Mouse (Mus musculus) midbrain, postnatal 0 days (tissue): ENCODE results near the gene Rere. TPM values are rescaled to one million over a fixed set of nuclear protein-coding genes. Genes with fewer than 3 reads are reported as not detected.

Source experiments
- ATAC-seq: fragments of 200-750 bp; cut with Nextera tagmentation; 2 replicates; pipeline ENCODE4 v1.8.0; 2017; ENCODE audit warnings: moderate number of reproducible peaks, mild to moderate bottlenecking, moderate TSS enrichment, moderate library complexity; ENCODE audit not compliant: low FRiP score
- DNase-seq: peaks from one replicate; pipeline ENCODE4 v3.0.0-alpha.2; 2015; ENCODE audit warnings: low spot score
- H3K27ac ChIP-seq: fragments of 300-500 bp; sonication (generic); 2 replicates; pipeline ENCODE4 v1.5.1; 2014; ENCODE audit warnings: low read depth, mild to moderate bottlenecking, low read length, mixed read lengths
- H3K27me3 ChIP-seq: fragments of 300-500 bp; sonication (generic); 2 replicates; pipeline ENCODE4 v1.6.1; 2014; ENCODE audit warnings: low read length, control low read depth, mixed read lengths; ENCODE audit not compliant: insufficient read depth
- H3K36me3 ChIP-seq: fragments of 300-500 bp; sonication (generic); 2 replicates; pipeline ENCODE4 v1.6.1; 2014; ENCODE audit warnings: low read length, control low read depth, mixed read lengths; ENCODE audit not compliant: insufficient read depth
- H3K4me1 ChIP-seq: fragments of 300-500 bp; sonication (generic); 2 replicates; pipeline ENCODE4 v1.6.1; 2014; ENCODE audit warnings: mild to moderate bottlenecking, control low read depth, antibody characterized with exemption, low read length, mixed read lengths; ENCODE audit not compliant: insufficient read depth
- H3K4me2 ChIP-seq: fragments of 300-500 bp; sonication (generic); 2 replicates; pipeline ENCODE4 v1.6.1; 2014; ENCODE audit warnings: low read depth, mild to moderate bottlenecking, low read length, mixed read lengths; ENCODE audit not compliant: poor library complexity, severe bottlenecking
- H3K4me3 ChIP-seq: fragments of 300-500 bp; sonication (generic); 2 replicates; pipeline ENCODE4 v1.5.1; 2014; ENCODE audit warnings: low read depth, mild to moderate bottlenecking, low read length, moderate library complexity
- H3K9ac ChIP-seq: fragments of 300-500 bp; sonication (generic); replicated peaks from 2 replicates; pipeline ENCODE4 v1.6.1; 2014; ENCODE audit warnings: mild to moderate bottlenecking, low read length, moderate library complexity, mixed read lengths; ENCODE audit not compliant: poor library complexity, severe bottlenecking
- H3K9me3 ChIP-seq: fragments of 300-500 bp; sonication (generic); 2 replicates; pipeline ENCODE4 v1.6.1; 2016; ENCODE audit warnings: low read length, control low read depth
- CTCF ChIP-seq: IDR thresholded peaks from 2 replicates; pipeline ENCODE4 v1.5.1; 2016; ENCODE audit warnings: antibody characterized with exemption, mild to moderate bottlenecking
- WGBS: fragments of 180-500 bp; shearing (Covaris S2); extraction: QIAGEN DNeasy Blood & Tissue Kit; methylation state at CpG from one replicate; pipeline ENCODE4 v1.1.7; 2014; 5-methylcytosine and 5-hydroxymethylcytosine counted together
- polyA plus RNA-seq: library from polyadenylated mRNA; unstranded; fragments of >200 nt; fragmentation: Nextera tagmentation; extraction: Ambion mirVana; gene quantifications from 2 replicates; pipeline ENCODE4 v1.2.1, GENCODE M21; 2015
- total RNA-seq: library from RNA; depleted of rRNA; stranded (reverse); fragments of >200 nt; gene quantifications from 2 replicates; pipeline ENCODE4 v1.2.3, GENCODE M21; 2014

The Rere gene
- total and polyA plus RNA-seq, 2 experiments from 2014 or later, result 22.7 to 36.8 TPM

- 54% methylated on average over 2 of the region's 2 CpGs for WGBS
Observed at GRCm38 (mm10) chr4:150570793-150571192, 289.3 kb downstream of the Rere start.

GRCm38 (mm10) chr4:150572104-150572691 lies 290.8 kb downstream of the Rere start:
- no peak overlapping the region for H3K9ac ChIP-seq
- H3K4me2 ChIP-seq, result no peak overlapping the region
- no peaks in the 10 kb centered on the region for H3K9me3 ChIP-seq
- no peak overlapping the region for H3K4me3 ChIP-seq
- no peak for DNase-seq
- H3K27ac ChIP-seq, result no peak overlapping the region
- H3K27me3 ChIP-seq, result no peaks in the 10 kb centered on the region
- TF ChIP-seq CTCF, result no peak
- ATAC-seq, result no peak
- 80% methylated on average over 7 of the region's 7 CpGs for WGBS
- no peaks in the 10 kb centered on the region for H3K36me3 ChIP-seq
- H3K4me1 ChIP-seq, result peaks cover 14% of the 10 kb centered on the region; the same call in 1 of the 2 replicates

More at GRCm38 (mm10) chr4:150570793-150571192, 289.3 kb downstream of the Rere start:
- Histone ChIP-seq H3K4me2 (peak overlapping the region; percentile 92), H3K36me3 (no peaks in the 10 kb centered on the region), H3K9ac (peak overlapping the region; percentile 82; the same call in 1 of the 2 replicates), H3K27ac (no peak overlapping the region), H3K27me3 (no peaks in the 10 kb centered on the region), H3K4me3 (peak overlapping the region; percentile 70), H3K9me3 (no peaks in the 10 kb centered on the region), H3K4me1 (peaks cover 14% of the 10 kb centered on the region; the same call in 1 of the 2 replicates)
- no peak for TF ChIP-seq CTCF
- ATAC-seq (no peak), DNase-seq (no peak)

- Histone ChIP-seq H3K4me1 (peaks cover 14% of the 10 kb centered on the region; the same call in 1 of the 2 replicates), H3K36me3 (no peaks in the 10 kb centered on the region), H3K4me2 (no peak overlapping the region), H3K27me3 (no peaks in the 10 kb centered on the region), H3K4me3 (no peak overlapping the region), H3K27ac (no peak overlapping the region), H3K9ac (no peak overlapping the region), H3K9me3 (no peaks in the 10 kb centered on the region)
- ATAC-seq, result no peak
- 94% methylated on average over 4 of the region's 4 CpGs for WGBS
- no peak for DNase-seq
- TF ChIP-seq CTCF, result no peak
Observed at GRCm38 (mm10) chr4:150572938-150573337, 291.5 kb downstream of the Rere start.

DNA sequence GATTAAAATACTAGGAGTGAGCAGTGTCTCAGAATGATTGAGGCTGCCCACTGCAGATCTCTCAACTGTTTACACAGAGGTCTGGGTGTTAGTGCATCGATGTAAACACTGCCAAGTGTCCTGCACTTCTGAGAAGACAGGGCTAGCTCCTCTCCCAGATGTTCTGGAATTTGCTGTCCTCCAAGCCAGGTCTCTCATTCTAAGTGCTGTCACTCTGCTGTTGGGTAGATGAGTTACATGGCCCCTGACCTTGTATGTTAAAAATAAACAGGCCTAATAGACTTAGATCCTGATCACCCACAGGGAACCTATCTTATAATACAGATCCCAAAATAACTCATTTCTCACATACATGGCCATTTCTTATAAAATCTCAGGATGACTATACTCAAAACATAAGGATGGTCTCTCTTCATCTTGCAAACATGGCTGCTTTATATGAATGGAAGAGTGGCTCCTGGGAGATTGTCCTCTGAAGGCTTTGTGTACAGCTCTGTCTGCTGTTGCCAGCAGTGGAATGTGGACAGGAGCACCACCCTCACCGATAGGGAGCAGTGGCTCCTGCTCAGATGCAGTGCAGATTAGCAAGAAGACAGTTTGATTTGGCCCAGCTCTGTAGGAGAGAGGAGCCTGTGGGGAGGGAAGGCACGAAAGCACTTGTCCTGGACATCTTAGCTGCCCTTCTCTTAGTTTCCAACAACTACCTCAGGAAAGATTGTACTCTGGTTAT lies 294.1 kb downstream of the Rere start:
- 73% methylated on average over 3 of the region's 3 CpGs for WGBS

GRCm38 (mm10) chr4:150576339-150576738 lies 294.9 kb downstream of the Rere start:
- peaks cover 5% of the 10 kb centered on the region; the same call in 1 of the 2 replicates for H3K4me1 ChIP-seq
- no peaks in the 10 kb centered on the region for H3K27me3 ChIP-seq
- no peaks in the 10 kb centered on the region for H3K36me3 ChIP-seq
- ATAC-seq (no peak), DNase-seq (no peak)
- H3K4me3 ChIP-seq, result no peak overlapping the region
- no peak overlapping the region for H3K9ac ChIP-seq
- H3K4me2 ChIP-seq, result no peak overlapping the region
- TF ChIP-seq CTCF, result no peak
- no peak overlapping the region for H3K27ac ChIP-seq
- no peaks in the 10 kb centered on the region for H3K9me3 ChIP-seq
- WGBS, result 89% methylated on average over 3 of the region's 3 CpGs

More for the DNA sequence above, 294.1 kb downstream of the Rere start:
- Histone ChIP-seq H3K9me3 (no peaks in the 10 kb centered on the region), H3K4me3 (no peak overlapping the region), H3K9ac (no peak overlapping the region), H3K4me2 (no peak overlapping the region), H3K27ac (no peak overlapping the region), H3K36me3 (no peaks in the 10 kb centered on the region), H3K27me3 (no peaks in the 10 kb centered on the region), H3K4me1 (peaks cover 10% of the 10 kb centered on the region; the same call in 1 of the 2 replicates)
- no peak for TF ChIP-seq CTCF
- DNase-seq (no peak), ATAC-seq (no peak)

DNA sequence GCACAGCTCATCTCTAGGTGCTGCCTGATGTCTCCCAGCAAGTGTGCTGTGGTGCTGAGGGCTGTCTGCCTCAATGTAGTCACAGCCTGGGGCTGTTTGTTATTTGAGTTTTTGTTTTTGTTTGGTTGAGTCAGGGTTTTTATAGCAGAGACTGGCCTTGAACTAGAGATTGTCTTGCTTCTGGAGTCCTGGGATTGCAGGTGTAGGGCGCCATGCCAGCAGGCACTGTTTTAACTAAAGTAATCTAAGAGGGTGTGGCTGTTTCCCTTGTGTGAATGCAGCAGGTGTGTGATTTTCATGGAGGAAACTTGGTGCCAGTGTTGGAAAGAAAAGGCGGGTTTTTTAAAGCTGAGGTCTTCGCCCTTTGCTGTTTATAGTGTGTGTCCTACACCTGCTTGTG lies 296.6 kb downstream of the Rere start:
- Histone ChIP-seq H3K4me3 (no peak overlapping the region), H3K9ac (no peak overlapping the region), H3K9me3 (no peaks in the 10 kb centered on the region), H3K27me3 (no peaks in the 10 kb centered on the region), H3K4me2 (no peak overlapping the region), H3K4me1 (0 out of 2 replicates have a peak, but pooled peaks cover 3% of the 10 kb centered on the region), H3K27ac (no peak overlapping the region), H3K36me3 (no peaks in the 10 kb centered on the region)
- no peak for DNase-seq
- no peak for TF ChIP-seq CTCF
- 93% methylated on average over 3 of the region's 3 CpGs for WGBS
- ATAC-seq, result no peak
